Mouse (Mus musculus) neural tube, embryonic 14.5 days (tissue): Measurements from ENCODE around the gene Myrf. TPM values are rescaled to one million over a fixed set of nuclear protein-coding genes. Genes with fewer than 3 reads are reported as not detected.

Experiments
- ATAC-seq: fragments of 200-750 bp; cut with Nextera tagmentation; 2 replicates; pipeline ENCODE4 v1.8.0; 2017; ENCODE audit warnings: low read depth, mild to moderate bottlenecking, moderate TSS enrichment, moderate library complexity
- H3K27ac ChIP-seq: fragments of 300-500 bp; sonication (generic); 2 replicates; pipeline ENCODE4 v1.5.1; 2014; ENCODE audit warnings: low read depth, mild to moderate bottlenecking, control low read depth, low read length, moderate library complexity, mixed read lengths
- H3K27me3 ChIP-seq: fragments of 300-500 bp; sonication (generic); 2 replicates; pipeline ENCODE4 v1.6.1; 2014; ENCODE audit warnings: low read length; ENCODE audit not compliant: control insufficient read depth, insufficient read depth
- H3K36me3 ChIP-seq: fragments of 300-500 bp; sonication (generic); 2 replicates; pipeline ENCODE4 v1.6.1; 2014; ENCODE audit warnings: low read length, mixed read lengths; ENCODE audit not compliant: control insufficient read depth, insufficient read depth
- H3K4me1 ChIP-seq: fragments of 300-500 bp; sonication (generic); 2 replicates; pipeline ENCODE4 v1.6.1; 2014; ENCODE audit warnings: low read length; ENCODE audit not compliant: control insufficient read depth, insufficient read depth
- H3K4me2 ChIP-seq: fragments of 300-500 bp; sonication (generic); 2 replicates; pipeline ENCODE4 v1.6.1; 2014; ENCODE audit warnings: mild to moderate bottlenecking, low read depth, low read length, control low read depth
- H3K4me3 ChIP-seq: fragments of 300-500 bp; sonication (generic); 2 replicates; pipeline ENCODE4 v1.5.1; 2014; ENCODE audit warnings: low read depth, low read length, control low read depth, mixed read lengths
- H3K9ac ChIP-seq: fragments of 300-500 bp; sonication (generic); replicated peaks from 2 replicates; pipeline ENCODE4 v1.6.1; 2014; ENCODE audit warnings: low read depth, mild to moderate bottlenecking, control low read depth, low read length, mixed read lengths
- H3K9me3 ChIP-seq: fragments of 300-500 bp; sonication (generic); 2 replicates; pipeline ENCODE4 v1.6.1; 2016; ENCODE audit warnings: low read length; ENCODE audit not compliant: control insufficient read depth
- WGBS: fragments of 180-500 bp; shearing (Covaris S2); extraction: QIAGEN DNeasy Blood & Tissue Kit; methylation state at CpG from one replicate; pipeline ENCODE4 v1.1.7; 2014; 5-methylcytosine and 5-hydroxymethylcytosine counted together
- polyA plus RNA-seq: library from polyadenylated mRNA; unstranded; fragments of >200 nt; fragmentation: Nextera tagmentation; extraction: Ambion mirVana; gene quantifications from 2 replicates; pipeline ENCODE4 v1.2.1, GENCODE M21; 2014

Gene Myrf
- polyA plus RNA-seq, 1 experiment from 2014 or later, result 0.76 TPM

DNA sequence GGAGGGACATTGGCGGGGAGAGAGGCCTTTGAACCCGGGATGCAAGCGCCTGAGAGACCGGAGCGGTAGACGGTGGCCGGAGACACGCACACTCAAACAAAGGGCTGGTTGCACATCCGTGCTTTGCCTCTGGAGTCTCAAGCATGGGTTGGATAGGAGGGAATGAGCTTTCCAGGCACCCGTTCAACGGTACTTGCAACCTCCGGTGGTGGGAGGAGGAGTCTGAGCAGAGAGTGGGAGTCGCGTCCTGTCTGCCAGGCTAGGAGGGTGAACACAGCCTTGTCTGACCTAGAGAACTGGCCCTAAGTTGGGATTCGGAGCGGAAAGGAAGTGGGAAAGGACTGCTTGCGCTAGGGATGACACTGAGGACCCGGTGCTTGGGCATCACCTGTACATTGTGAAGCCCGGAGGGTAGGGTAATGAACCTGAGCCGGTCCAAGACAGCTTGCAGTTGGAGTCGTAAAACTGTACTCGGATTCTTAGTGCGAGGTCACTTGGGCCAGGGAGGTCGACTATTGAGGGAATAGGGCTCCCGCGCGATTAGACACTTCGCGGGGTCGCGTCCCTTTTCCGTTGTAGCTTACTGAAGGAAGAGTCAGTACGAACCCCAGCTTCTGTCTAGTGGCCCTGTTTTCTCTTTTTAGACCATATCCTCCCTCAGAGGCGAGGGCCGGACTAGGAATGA lies 57.1 kb downstream of the Myrf start:
- WGBS, result under 1% methylated on average over 35 of the region's 35 CpGs
- Histone ChIP-seq H3K9me3 (no peaks in the 10 kb centered on the region), H3K27ac (peak overlapping the region; percentile 97), H3K4me3 (peak overlapping the region; percentile 92), H3K4me1 (peaks cover 21% of the 10 kb centered on the region), H3K9ac (peak overlapping the region; percentile 95), H3K27me3 (no peaks in the 10 kb centered on the region), H3K36me3 (peaks cover 25% of the 10 kb centered on the region), H3K4me2 (peak overlapping the region; percentile 85)
- ATAC-seq, result peak; percentile 85

DNA sequence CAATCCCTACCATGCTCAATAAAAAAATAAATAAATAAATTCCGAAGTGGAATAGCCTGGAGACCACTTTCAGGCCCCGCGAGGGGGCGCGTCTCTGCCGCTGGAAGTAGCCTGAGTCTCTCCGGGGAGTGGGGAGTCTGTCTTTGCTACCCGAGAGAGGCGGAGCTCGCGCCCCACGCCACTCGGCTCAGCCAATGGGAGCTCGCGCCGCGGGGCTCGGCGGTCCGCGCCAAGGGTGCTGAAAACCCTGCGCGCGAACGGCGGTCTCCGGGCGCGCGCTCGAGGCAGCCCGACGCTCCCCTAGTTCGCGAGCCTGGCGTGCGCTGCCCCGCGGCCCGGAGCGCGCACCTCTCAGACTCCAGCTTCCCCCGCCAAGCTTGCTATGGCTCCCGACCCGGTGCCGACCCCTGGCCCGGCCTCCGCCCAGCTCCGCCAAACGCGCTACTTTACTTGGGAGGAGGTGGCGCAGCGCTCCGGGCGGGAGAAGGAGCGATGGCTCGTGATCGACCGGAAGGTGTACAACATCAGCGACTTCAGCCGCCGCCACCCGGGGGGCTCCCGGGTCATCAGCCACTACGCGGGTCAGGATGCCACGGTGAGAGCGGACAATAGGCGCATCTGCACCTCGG lies 57.8 kb downstream of the Myrf start, which contains the start of gene Fads1:
Gene Fads1, plus strand, starts transcription at position 219 of the 629 bp plus-strand sequence.
- Histone ChIP-seq H3K9me3 (no peaks in the 10 kb centered on the region), H3K4me1 (peaks cover 21% of the 10 kb centered on the region), H3K4me3 (peak within 1 kb of the TSS; percentile 92), H3K9ac (peak within 1 kb of the TSS; percentile 95), H3K27me3 (no peaks in the 10 kb centered on the region), H3K36me3 (peaks cover 19% of the 10 kb centered on the region), H3K4me2 (peak within 1 kb of the TSS; percentile 85), H3K27ac (peak within 1 kb of the TSS; percentile 97)
- under 1% methylated on average over 70 of the region's 70 CpGs for WGBS
- ATAC-seq, result peak; percentile 96

DNA sequence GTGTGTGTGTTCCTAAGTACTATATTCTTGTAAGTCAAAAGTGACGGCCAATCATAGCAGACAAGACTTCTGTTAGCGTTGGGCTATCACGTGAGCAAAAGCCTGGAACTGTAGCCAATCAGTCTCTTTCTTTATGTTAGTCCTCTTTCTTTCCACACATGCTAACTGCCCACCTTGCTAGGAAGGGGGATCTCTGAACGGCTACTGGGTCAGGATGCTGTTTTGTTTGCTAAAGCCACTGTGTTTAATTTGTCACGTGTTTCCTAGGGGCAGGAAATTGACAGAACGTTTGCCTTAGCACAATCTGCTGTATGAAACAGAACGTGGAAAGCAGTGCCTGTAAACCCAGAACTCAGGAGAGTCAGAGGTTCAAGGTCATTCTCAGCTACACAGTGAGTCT lies 58.4 kb downstream of the Myrf start:
- Histone ChIP-seq H3K36me3 (peaks cover 16% of the 10 kb centered on the region), H3K4me1 (peaks cover 21% of the 10 kb centered on the region), H3K4me3 (peak overlapping the region; percentile 92), H3K27ac (peak overlapping the region; percentile 25), H3K27me3 (no peaks in the 10 kb centered on the region), H3K9ac (peak overlapping the region; percentile 17; the same call in 1 of the 2 replicates), H3K4me2 (peak overlapping the region; percentile 85), H3K9me3 (no peaks in the 10 kb centered on the region)
- 34% methylated on average over 7 of the region's 7 CpGs for WGBS
- ATAC-seq, result 0 out of 2 replicates have a peak, but pooled peaks have one; percentile 7

- Histone ChIP-seq H3K9me3 (no peaks in the 10 kb centered on the region), H3K27me3 (no peaks in the 10 kb centered on the region), H3K4me3 (no peak overlapping the region), H3K4me2 (no peak overlapping the region), H3K4me1 (peaks cover 21% of the 10 kb centered on the region), H3K36me3 (peaks cover 10% of the 10 kb centered on the region), H3K27ac (no peak overlapping the region), H3K9ac (no peak overlapping the region)
- WGBS, result 86% methylated on average over 7 of the region's 7 CpGs
- no peak for ATAC-seq
Observed at GRCm38 (mm10) chr19:10181225-10181624, 59.3 kb downstream of the Myrf start.

DNA sequence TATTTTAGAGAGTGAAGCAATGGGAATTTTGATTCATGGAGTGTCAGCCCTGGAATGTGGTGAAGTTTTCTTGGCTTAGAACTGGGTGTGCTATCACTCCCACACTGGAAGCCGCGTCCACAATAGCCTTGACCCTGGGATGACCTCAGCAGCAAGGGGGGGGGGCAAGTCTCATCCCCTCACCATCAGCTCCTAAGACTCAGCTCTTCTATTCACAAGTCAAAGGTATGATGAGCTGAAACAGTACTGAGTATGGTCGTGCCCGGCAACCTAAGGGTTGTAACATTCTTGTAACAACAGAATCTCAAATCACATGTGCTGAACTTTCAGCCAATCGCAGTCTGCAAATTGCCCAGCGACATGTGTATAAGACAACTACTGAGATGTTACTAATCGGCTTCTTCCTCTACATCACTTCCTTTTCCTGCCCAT lies 63.6 kb downstream of the Myrf start:
- Histone ChIP-seq H3K27me3 (no peaks in the 10 kb centered on the region), H3K9ac (no peak overlapping the region), H3K36me3 (no peaks in the 10 kb centered on the region), H3K9me3 (no peaks in the 10 kb centered on the region), H3K4me3 (no peak overlapping the region), H3K4me1 (no peaks in the 10 kb centered on the region), H3K4me2 (no peak overlapping the region), H3K27ac (no peak overlapping the region)
- 61% methylated on average over 7 of the region's 7 CpGs for WGBS
- no peak for ATAC-seq

DNA sequence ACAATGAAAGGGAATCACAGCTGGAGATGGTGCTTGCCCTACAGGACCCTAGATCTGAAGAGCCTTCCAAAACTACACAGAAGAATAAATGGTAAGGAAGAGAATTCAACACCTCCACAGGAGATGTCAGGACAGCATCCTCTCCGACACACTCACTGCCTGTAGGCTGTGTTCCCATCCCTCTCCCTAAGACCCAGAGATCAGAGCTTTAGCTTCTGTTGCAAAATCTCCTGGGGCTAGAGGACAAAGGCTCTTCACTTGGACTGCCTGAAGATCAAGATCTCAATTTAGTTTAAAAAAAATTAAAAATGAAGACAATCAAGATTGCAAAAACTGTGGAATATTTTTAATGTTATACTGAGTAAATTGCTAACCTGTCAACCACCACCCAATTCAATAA lies 64.1 kb downstream of the Myrf start:
- Histone ChIP-seq H3K9me3 (no peaks in the 10 kb centered on the region), H3K9ac (no peak overlapping the region), H3K27me3 (no peaks in the 10 kb centered on the region), H3K4me1 (no peaks in the 10 kb centered on the region), H3K4me2 (no peak overlapping the region), H3K36me3 (no peaks in the 10 kb centered on the region), H3K27ac (no peak overlapping the region), H3K4me3 (no peak overlapping the region)
- 83% methylated on average over 1 of the region's 1 CpGs for WGBS
- no peak for ATAC-seq

DNA sequence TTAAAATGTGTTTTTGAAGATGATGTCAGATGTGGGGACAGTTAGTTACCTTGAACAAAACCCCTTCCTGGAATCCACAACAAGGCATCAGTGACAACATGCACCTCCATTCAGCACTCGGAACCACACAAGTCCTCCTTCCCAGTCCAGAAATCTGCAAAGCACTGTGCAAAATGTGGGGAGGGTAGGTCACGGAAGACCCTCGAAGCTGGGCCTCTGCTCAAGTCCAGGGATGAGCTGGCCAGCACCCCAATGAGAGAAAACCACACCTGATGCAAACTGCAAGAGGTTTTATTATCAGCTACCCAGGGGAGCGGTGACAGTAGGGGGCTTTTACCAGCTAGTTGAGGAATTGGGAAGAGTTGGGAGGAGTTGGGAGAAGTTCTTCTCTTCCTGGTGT lies 65.6 kb downstream of the Myrf start:
- H3K9ac ChIP-seq, result no peak overlapping the region
- no peak overlapping the region for H3K27ac ChIP-seq
- H3K9me3 ChIP-seq, result no peaks in the 10 kb centered on the region
- ATAC-seq, result no peak
- H3K4me1 ChIP-seq, result no peaks in the 10 kb centered on the region
- no peak overlapping the region for H3K4me3 ChIP-seq
- no peaks in the 10 kb centered on the region for H3K36me3 ChIP-seq
- H3K27me3 ChIP-seq, result no peaks in the 10 kb centered on the region
- H3K4me2 ChIP-seq, result no peak overlapping the region
- 81% methylated on average over 4 of the region's 4 CpGs for WGBS

- no peaks in the 10 kb centered on the region for H3K9me3 ChIP-seq
- no peaks in the 10 kb centered on the region for H3K27me3 ChIP-seq
- no peak overlapping the region for H3K27ac ChIP-seq
- H3K36me3 ChIP-seq, result no peaks in the 10 kb centered on the region
- no peak overlapping the region for H3K4me3 ChIP-seq
- no peak overlapping the region for H3K4me2 ChIP-seq
- H3K4me1 ChIP-seq, result no peaks in the 10 kb centered on the region
- WGBS, result 95% methylated on average over 7 of the region's 7 CpGs
- H3K9ac ChIP-seq, result no peak overlapping the region
- no peak for ATAC-seq
Observed at GRCm38 (mm10) chr19:10173844-10174539, 66.6 kb downstream of the Myrf start.
